Mouse (Mus musculus): Measurements from ENCODE around the gene Inpp5a. TPM values are rescaled to one million over a fixed set of nuclear protein-coding genes. Genes with fewer than 3 reads are reported as not detected.

The Inpp5a gene
- polyA plus RNA-seq, 1 experiment from 2014 or later, result 28.8 TPM

GRCm38 (mm10) chr7:139587919-139588318, 199.0 kb downstream of the Inpp5a start:
- no peak for ATAC-seq (ENCODE audit: low read depth)
- Histone ChIP-seq H3K9ac (ENCODE audit: low read length) (no peak overlapping the region), H3K4me2 (ENCODE audit: low read depth, low read length) (no peak overlapping the region), H3K4me1 (replicated peaks; ENCODE audit: control insufficient read depth, insufficient read depth, low read length) (peaks cover 6% of the 10 kb centered on the region; the same call in 1 of the 2 replicates), H3K36me3 (ENCODE audit: control insufficient read depth, insufficient read depth, low read length) (no peaks in the 10 kb centered on the region), H3K27me3 (ENCODE audit: control insufficient read depth, insufficient read depth, low read depth, low read length) (peaks cover 52% of the 10 kb centered on the region), H3K27ac (ENCODE audit: low read length) (no peak overlapping the region), H3K4me3 (ENCODE audit: low read length) (no peak overlapping the region), H3K9me3 (ENCODE audit: control insufficient read depth, low read length) (no peaks in the 10 kb centered on the region)
- 26% methylated on average over 7 of the region's 7 CpGs for WGBS

GRCm38 (mm10) chr7:139590302-139590701, 201.4 kb downstream of the Inpp5a start:
- Histone ChIP-seq H3K4me3 (ENCODE audit: low read length) (no peak overlapping the region), H3K27ac (ENCODE audit: low read length) (no peak overlapping the region), H3K27me3 (ENCODE audit: control insufficient read depth, insufficient read depth, low read depth, low read length) (peaks cover 28% of the 10 kb centered on the region), H3K9me3 (ENCODE audit: control insufficient read depth, low read length) (no peaks in the 10 kb centered on the region), H3K36me3 (ENCODE audit: control insufficient read depth, insufficient read depth, low read length) (no peaks in the 10 kb centered on the region), H3K9ac (ENCODE audit: low read length) (no peak overlapping the region), H3K4me1 (replicated peaks; ENCODE audit: control insufficient read depth, insufficient read depth, low read length) (no peaks in the 10 kb centered on the region), H3K4me2 (ENCODE audit: low read depth, low read length) (no peak overlapping the region)
- ATAC-seq (ENCODE audit: low read depth), result peak; percentile 72; the same call in 1 of the 2 replicates
- 22% methylated on average over 3 of the region's 3 CpGs for WGBS

GRCm38 (mm10) chr7:139591311-139591710, 202.4 kb downstream of the Inpp5a start:
- Histone ChIP-seq H3K4me1 (replicated peaks; ENCODE audit: control insufficient read depth, insufficient read depth, low read length) (no peaks in the 10 kb centered on the region), H3K9ac (ENCODE audit: low read length) (no peak overlapping the region), H3K4me2 (ENCODE audit: low read depth, low read length) (no peak overlapping the region), H3K36me3 (ENCODE audit: control insufficient read depth, insufficient read depth, low read length) (no peaks in the 10 kb centered on the region), H3K27ac (ENCODE audit: low read length) (no peak overlapping the region), H3K27me3 (ENCODE audit: control insufficient read depth, insufficient read depth, low read depth, low read length) (peaks cover 18% of the 10 kb centered on the region), H3K4me3 (ENCODE audit: low read length) (no peak overlapping the region), H3K9me3 (ENCODE audit: control insufficient read depth, low read length) (no peaks in the 10 kb centered on the region)
- 76% methylated on average over 5 of the region's 5 CpGs for WGBS
- no peak for ATAC-seq (ENCODE audit: low read depth)

GRCm38 (mm10) chr7:139595311-139595710, 206.4 kb downstream of the Inpp5a start:
- no peaks in the 10 kb centered on the region for H3K4me1 ChIP-seq (replicated peaks; ENCODE audit: control insufficient read depth, insufficient read depth, low read length)
- no peak overlapping the region for H3K4me3 ChIP-seq (ENCODE audit: low read length)
- no peak overlapping the region for H3K27ac ChIP-seq (ENCODE audit: low read length)
- H3K9ac ChIP-seq (ENCODE audit: low read length), result no peak overlapping the region
- 63% methylated on average over 6 of the region's 6 CpGs for WGBS
- H3K4me2 ChIP-seq (ENCODE audit: low read depth, low read length), result no peak overlapping the region
- peaks cover 4% of the 10 kb centered on the region; the same call in 1 of the 2 replicates for H3K27me3 ChIP-seq (ENCODE audit: control insufficient read depth, insufficient read depth, low read depth, low read length)
- no peak for ATAC-seq (ENCODE audit: low read depth)
- no peaks in the 10 kb centered on the region for H3K36me3 ChIP-seq (ENCODE audit: control insufficient read depth, insufficient read depth, low read length)
- no peaks in the 10 kb centered on the region for H3K9me3 ChIP-seq (ENCODE audit: control insufficient read depth, low read length)

GRCm38 (mm10) chr7:139595862-139596261, 207.0 kb downstream of the Inpp5a start:
- no peaks in the 10 kb centered on the region for H3K36me3 ChIP-seq (ENCODE audit: control insufficient read depth, insufficient read depth, low read length)
- no peak overlapping the region for H3K4me3 ChIP-seq (ENCODE audit: low read length)
- H3K9ac ChIP-seq (ENCODE audit: low read length), result no peak overlapping the region
- 69% methylated on average over 6 of the region's 6 CpGs for whole genome bisulfite sequencing
- no peak overlapping the region for H3K27ac ChIP-seq (ENCODE audit: low read length)
- no peak for ATAC-seq (ENCODE audit: low read depth)
- peaks cover 4% of the 10 kb centered on the region; the same call in 1 of the 2 replicates for H3K27me3 ChIP-seq (ENCODE audit: control insufficient read depth, insufficient read depth, low read depth, low read length)
- no peaks in the 10 kb centered on the region for H3K4me1 ChIP-seq (replicated peaks; ENCODE audit: control insufficient read depth, insufficient read depth, low read length)
- H3K9me3 ChIP-seq (ENCODE audit: control insufficient read depth, low read length), result no peaks in the 10 kb centered on the region
- H3K4me2 ChIP-seq (ENCODE audit: low read depth, low read length), result no peak overlapping the region

GRCm38 (mm10) chr7:139610328-139610727, 221.4 kb downstream of the Inpp5a start:
- H3K4me3 ChIP-seq (ENCODE audit: low read length), result no peak overlapping the region
- ATAC-seq (ENCODE audit: low read depth), result no peak

GRCm38 (mm10) chr7:139615767-139616766, 227.2 kb downstream of the Inpp5a start:
- Histone ChIP-seq H3K9me3 (ENCODE audit: control insufficient read depth, low read length) (no peaks in the 10 kb centered on the region), H3K4me2 (ENCODE audit: low read depth, low read length) (no peak overlapping the region), H3K4me1 (replicated peaks; ENCODE audit: control insufficient read depth, insufficient read depth, low read length) (no peaks in the 10 kb centered on the region), H3K27ac (ENCODE audit: low read length) (no peak overlapping the region), H3K4me3 (ENCODE audit: low read length) (no peak overlapping the region), H3K27me3 (ENCODE audit: control insufficient read depth, insufficient read depth, low read depth, low read length) (no peaks in the 10 kb centered on the region), H3K36me3 (ENCODE audit: control insufficient read depth, insufficient read depth, low read length) (no peaks in the 10 kb centered on the region), H3K9ac (ENCODE audit: low read length) (no peak overlapping the region)
- ATAC-seq (ENCODE audit: low read depth), result 0 out of 2 replicates have a peak, but pooled peaks have one; percentile 41
- 49% methylated on average over 12 of the region's 12 CpGs for whole genome bisulfite sequencing

More at GRCm38 (mm10) chr7:139610328-139610727, 221.4 kb downstream of the Inpp5a start:
- Histone ChIP-seq H3K9ac (ENCODE audit: low read length) (no peak overlapping the region), H3K36me3 (ENCODE audit: control insufficient read depth, insufficient read depth, low read length) (no peaks in the 10 kb centered on the region), H3K9me3 (ENCODE audit: control insufficient read depth, low read length) (no peaks in the 10 kb centered on the region), H3K4me2 (ENCODE audit: low read depth, low read length) (no peak overlapping the region), H3K4me1 (replicated peaks; ENCODE audit: control insufficient read depth, insufficient read depth, low read length) (no peaks in the 10 kb centered on the region), H3K27me3 (ENCODE audit: control insufficient read depth, insufficient read depth, low read depth, low read length) (no peaks in the 10 kb centered on the region), H3K27ac (ENCODE audit: low read length) (no peak overlapping the region)
- WGBS, result 77% methylated on average over 2 of the region's 2 CpGs

- Histone ChIP-seq H3K4me3 (ENCODE audit: low read length) (no peak overlapping the region), H3K9me3 (ENCODE audit: control insufficient read depth, low read length) (no peaks in the 10 kb centered on the region), H3K27ac (ENCODE audit: low read length) (no peak overlapping the region), H3K36me3 (ENCODE audit: control insufficient read depth, insufficient read depth, low read length) (no peaks in the 10 kb centered on the region), H3K9ac (ENCODE audit: low read length) (no peak overlapping the region), H3K4me2 (ENCODE audit: low read depth, low read length) (no peak overlapping the region), H3K27me3 (ENCODE audit: control insufficient read depth, insufficient read depth, low read depth, low read length) (no peaks in the 10 kb centered on the region), H3K4me1 (replicated peaks; ENCODE audit: control insufficient read depth, insufficient read depth, low read length) (no peaks in the 10 kb centered on the region)
- WGBS, result 56% methylated on average over 13 of the region's 13 CpGs
- no peak for ATAC-seq (ENCODE audit: low read depth)
These were observed 233.7 kb downstream of the Inpp5a start for GRCm38 (mm10) chr7:139622568-139622967.

- 66% methylated on average over 9 of the region's 9 CpGs for WGBS
- H3K9ac ChIP-seq (ENCODE audit: low read length), result no peak overlapping the region
- no peaks in the 10 kb centered on the region for H3K27me3 ChIP-seq (ENCODE audit: control insufficient read depth, insufficient read depth, low read depth, low read length)
- H3K4me1 ChIP-seq (replicated peaks; ENCODE audit: control insufficient read depth, insufficient read depth, low read length), result no peaks in the 10 kb centered on the region
- H3K4me3 ChIP-seq (ENCODE audit: low read length), result no peak overlapping the region
- H3K36me3 ChIP-seq (ENCODE audit: control insufficient read depth, insufficient read depth, low read length), result no peaks in the 10 kb centered on the region
- no peak overlapping the region for H3K4me2 ChIP-seq (ENCODE audit: low read depth, low read length)
- H3K27ac ChIP-seq (ENCODE audit: low read length), result no peak overlapping the region
- no peaks in the 10 kb centered on the region for H3K9me3 ChIP-seq (ENCODE audit: control insufficient read depth, low read length)
- no peak for ATAC-seq (ENCODE audit: low read depth)
These were observed 236.2 kb downstream of the Inpp5a start for GRCm38 (mm10) chr7:139625156-139625555.
